Mouse (Mus musculus) embryo, embryonic 9.5 days (tissue): ENCODE measurements around the gene Ankrd23.

Source experiments
- DNase-seq: peaks from one replicate; pipeline ENCODE4 v3.0.0-alpha.2; 2017; ENCODE audit errors: extremely low spot score

The Ankrd23 gene

GRCm38 (mm10) chr1:36545845-36546600, 9.3 kb upstream of the Ankrd23 start:
- DNase-seq: no peak

DNA sequence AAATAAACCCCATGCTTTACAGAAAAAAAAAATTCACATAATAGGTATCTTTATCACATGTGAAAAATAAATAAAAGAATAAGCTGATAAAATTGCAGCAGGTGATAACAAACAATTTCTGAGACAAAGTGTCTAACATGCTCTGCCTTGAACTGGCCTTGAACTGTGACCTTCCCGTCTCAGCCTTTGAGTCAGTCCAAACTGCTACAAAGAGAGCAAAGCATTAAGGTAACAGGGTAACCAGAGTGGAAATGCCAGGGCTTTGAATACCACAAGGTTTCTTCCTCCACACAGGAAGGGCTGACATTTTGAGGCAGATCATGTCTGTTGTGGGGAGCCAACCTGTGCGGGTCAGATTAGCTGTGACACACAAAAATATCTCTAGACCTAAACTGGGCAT, 8.7 kb upstream of the Ankrd23 start:
- no peak for DNase-seq

DNA sequence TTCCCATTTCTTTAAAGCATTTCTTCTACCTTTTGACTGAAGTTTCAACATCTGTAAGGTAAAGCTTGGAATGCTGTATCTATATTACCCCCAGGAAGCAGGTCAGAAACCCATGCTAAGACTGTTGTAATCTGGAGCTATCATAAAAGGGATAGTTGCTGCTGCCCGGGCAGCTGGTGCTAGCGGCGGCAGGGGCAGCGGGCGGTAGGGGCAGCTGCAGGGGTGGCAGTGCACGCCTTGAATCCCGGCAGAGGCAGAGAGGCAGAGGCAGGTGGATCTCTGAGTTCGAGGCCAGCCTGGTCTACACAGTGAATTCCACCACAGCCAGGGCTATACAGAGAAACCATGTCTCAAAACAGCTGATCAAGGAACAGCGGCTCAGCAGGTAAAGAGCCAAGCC, 6.2 kb upstream of the Ankrd23 start:
- DNase-seq: no peak

DNA sequence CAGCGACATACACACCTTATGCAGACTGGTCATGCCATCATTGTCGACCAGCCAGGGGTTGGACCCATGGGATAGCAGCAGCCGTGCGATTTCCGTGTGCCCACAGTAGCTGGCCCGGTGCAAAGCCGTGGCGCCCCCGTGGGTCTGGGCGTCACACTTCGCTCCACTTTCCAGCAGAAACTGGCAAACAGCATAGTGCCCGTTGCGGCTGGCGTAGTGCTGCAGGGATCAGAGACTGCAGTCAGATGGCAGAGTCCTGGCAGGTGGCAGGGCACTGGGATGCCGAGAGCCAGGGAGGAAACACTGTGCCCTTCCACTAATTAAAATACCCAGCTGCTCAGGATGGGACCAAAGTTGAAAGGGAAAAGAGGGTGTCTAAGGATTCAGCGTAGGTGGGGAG, 5.2 kb upstream of the Ankrd23 start:
- DNase-seq: no peak

GRCm38 (mm10) chr1:36540807-36541206, 4.1 kb upstream of the Ankrd23 start:
- no peak for DNase-seq

- no peak for DNase-seq
Measured at GRCm38 (mm10) chr1:36540132-36540531, 3.4 kb upstream of the Ankrd23 start.

- no peak for DNase-seq
Measured at GRCm38 (mm10) chr1:36539186-36539585, 2.5 kb upstream of the Ankrd23 start, which contains the start of gene Gm42417. Gm42417 (minus strand) TSS chr1:36539429.

DNA sequence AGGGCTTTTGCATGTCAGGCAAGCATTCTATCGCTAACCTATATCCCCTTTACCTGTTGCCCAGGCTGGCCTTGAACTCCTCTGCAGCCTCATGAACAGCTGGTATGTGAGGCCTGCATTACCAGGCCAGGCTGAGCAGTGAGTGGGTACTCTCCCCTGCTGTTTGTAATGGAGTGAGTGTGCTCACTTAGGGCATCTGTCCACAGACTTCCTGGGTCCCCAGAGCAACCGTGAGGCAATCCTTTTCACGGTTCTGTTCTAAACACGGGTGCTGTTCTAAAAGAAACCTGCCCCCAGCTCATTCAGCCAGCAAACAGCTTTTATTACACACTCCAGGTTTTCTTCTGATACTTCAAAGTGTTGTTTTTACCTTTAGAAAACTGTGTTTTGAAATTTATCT, 2.0 kb upstream of the Ankrd23 start:
- DNase-seq: no peak

DNA sequence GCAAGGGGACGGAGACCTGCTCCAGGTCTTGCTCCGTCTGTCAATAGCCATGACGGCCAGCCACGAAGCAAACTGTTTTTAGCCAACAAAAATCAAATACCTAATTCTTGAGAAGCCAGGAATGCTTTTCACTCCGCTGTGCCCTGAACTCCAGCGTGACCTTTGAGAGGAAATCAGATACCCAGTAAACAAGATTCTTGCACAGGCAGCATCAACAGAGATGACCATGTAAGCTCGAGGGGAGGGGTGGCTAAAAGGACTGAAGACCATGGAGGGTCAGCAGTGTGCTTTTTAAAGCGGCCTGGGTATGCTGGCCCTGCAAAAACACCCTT, 320 bp downstream of the Ankrd23 start:
- no peak for DNase-seq

DNA sequence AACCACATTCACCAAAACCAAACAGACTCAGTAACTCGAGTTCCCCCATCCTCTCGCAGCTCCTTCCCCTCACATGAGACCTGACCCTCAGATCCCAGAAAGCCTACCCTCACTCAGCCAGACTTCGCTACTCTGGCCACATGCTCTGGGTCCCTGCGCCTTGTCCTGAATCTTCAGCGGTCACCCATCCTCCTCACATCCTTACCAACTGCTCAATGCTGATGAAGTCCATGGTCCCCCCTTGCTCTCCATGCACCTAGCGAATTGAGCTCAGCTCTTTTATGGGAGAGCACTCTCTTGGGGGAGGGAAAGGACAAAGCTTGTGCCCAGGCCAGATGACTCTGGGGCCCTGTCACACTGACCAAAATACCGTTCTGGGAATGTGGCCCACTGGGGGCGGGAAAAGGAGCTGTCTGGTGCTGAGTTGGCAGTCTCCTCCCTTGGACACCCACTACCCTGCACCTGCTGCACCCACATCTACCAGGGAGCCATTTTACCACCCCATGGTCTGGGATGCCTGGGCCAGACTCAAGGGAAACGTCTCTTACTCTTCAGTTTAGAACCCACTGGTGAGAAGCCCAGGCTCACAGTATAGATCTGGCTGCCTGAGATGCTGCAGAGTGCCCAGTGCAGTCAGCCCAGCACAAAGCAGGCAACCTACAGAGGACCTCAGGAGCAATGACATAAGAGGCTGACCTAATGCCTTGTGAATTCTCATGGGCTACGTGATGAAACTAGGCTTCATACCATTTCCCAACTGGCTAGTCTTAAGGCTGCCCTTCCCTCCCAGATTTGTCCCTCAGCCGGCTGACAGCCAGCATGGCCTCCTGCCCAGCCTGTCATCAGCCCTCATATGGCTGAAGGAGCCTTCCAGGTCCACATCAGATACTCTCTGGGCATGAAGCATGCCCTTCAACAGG, 946 bp downstream of the Ankrd23 start:
- no peak for DNase-seq

- DNase-seq: no peak
Measured at GRCm38 (mm10) chr1:36534595-36535058, 2.1 kb downstream of the Ankrd23 start.

GRCm38 (mm10) chr1:36533546-36533945, 3.1 kb downstream of the Ankrd23 start:
- no peak for DNase-seq

DNA sequence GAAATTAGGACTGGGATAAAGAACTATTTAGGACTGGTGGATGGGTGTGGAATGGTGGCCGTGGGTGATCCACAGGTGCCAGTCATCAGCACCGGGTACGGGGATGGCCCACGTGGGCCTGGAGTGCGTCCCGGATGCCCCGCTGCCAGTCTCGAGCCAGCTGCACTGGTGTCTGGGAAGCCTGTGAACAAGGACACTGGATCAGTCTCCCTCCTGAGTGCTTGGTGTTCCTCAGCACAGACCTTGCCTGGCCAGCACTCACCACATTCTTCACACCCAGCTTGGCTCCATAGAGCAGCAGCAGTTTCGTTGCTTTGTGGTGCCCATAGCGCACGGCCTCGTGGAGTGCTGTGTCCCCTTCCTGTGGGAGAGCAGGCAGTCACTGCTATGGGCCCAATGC, 5.2 kb downstream of the Ankrd23 start:
- no peak for DNase-seq

DNA sequence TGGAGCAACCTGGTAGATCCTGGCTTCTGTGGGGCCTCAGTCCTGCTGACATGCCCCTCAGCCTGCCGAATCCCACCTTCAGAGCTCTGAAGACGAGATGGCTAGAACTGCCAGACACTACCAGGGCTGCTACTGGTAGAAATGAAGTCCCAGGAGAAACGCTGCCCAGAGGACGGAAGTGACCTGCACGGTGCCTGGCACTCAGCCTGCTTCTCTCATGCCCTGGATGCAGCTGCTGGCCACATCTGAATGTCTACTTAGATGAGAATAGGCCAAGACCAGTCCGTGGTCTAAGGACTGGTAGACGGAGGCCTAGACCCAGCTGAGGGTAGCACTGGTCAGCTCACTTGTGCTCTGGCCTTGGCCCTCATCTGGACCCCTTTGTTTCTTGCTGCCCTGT, 5.7 kb downstream of the Ankrd23 start:
- no peak for DNase-seq

DNA sequence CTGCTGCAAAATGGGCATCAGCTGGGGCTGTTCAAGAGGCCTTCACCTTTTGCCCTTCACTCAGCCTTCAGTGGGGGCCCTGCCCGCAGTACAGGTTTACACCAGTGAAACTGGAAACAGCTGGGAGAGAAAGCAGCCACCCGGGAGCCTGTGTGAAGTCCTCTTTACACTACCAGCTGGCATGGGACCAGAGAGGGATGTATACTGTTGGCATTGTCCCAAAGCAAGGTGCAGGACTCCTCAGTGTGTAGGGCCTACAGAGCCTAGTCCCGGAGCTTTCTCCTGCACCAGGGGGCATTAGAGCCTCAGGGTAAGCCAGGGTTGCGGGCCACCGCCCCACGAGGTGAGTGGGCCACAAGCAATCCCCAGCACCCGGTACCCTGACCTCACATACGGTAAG, 6.2 kb downstream of the Ankrd23 start:
- DNase-seq: no peak

DNA sequence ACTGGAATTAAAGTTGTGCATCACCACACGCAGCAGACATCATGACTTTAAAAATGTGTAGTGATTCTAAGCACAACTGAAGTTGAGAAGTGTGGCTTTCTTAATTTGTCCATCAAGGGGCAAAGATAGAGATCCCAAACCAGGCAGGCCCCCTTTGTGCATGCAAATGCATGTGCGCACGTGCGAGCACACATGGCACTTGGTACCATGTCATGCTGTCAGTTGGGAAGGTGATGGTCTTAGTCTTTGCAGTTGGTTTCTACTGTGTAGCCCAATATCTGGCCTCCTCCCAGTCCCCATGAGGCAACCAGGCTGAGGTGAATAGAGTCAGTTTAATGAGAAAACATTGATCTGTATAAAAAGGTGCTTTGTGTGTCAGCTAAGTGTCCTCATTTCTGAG, 6.8 kb downstream of the Ankrd23 start:
- DNase-seq: no peak

- DNase-seq: no peak
Measured at GRCm38 (mm10) chr1:36529274-36529673, 7.4 kb downstream of the Ankrd23 start.

- no peak for DNase-seq
Measured at GRCm38 (mm10) chr1:36528351-36528750, 8.3 kb downstream of the Ankrd23 start.

GRCm38 (mm10) chr1:36526903-36527302, 9.8 kb downstream of the Ankrd23 start:
- DNase-seq: no peak

DNA sequence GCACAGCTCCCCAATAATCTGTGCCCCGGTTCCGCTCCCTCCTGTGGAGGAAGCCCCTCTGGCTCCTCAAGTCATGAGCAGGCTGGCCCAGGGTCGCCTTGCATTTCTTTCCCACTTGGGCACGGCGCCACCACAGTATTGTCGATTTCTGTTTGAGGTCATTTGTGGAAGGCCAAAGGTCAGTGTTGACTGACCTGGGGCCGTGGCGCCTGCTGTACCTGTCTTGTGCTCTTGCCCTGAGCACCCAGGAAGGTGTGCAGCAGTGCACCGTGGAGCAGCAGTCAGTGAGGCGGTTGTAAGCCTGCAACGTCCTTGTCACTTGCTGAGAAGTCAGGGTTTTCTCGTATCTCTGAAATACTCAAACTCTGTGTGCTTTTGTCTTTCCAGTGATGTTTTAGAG, 10.9 kb downstream of the Ankrd23 start:
- no peak for DNase-seq

- DNase-seq: no peak
Measured at GRCm38 (mm10) chr1:36524058-36524457, 12.6 kb downstream of the Ankrd23 start.

- no peak for DNase-seq
Measured at GRCm38 (mm10) chr1:36523332-36524013, 13.2 kb downstream of the Ankrd23 start.
